Mouse (Mus musculus): ENCODE data around the gene Zswim4.
"Not testable (repeated sequence)": the region's sequence is repeated elsewhere in the genome, so short reads cannot be mapped to it uniquely, and the experiment has no call there.

Gene Zswim4

GRCm38 (mm10) chr8:84236998-84237473, at the start of gene Zswim4:
TSS of gene Zswim4 (minus strand) at chr8:84237055.
- in situ Hi-C loops (cut with MseI, MboI) = no loop called here

- in situ Hi-C loops (cut with MseI, MboI) = not testable (repeated sequence)
Observed at GRCm38 (mm10) chr8:84285665-84286064, 48.8 kb upstream of the Zswim4 start.

- in situ Hi-C loops (cut with MseI, MboI) = no loop called here
Observed at GRCm38 (mm10) chr8:84284608-84285063, 47.8 kb upstream of the Zswim4 start.

- in situ Hi-C loops (cut with MseI, MboI) = no loop called here
Observed at GRCm38 (mm10) chr8:84280777-84281176, 43.9 kb upstream of the Zswim4 start.

GRCm38 (mm10) chr8:84276447-84276846, 39.6 kb upstream of the Zswim4 start:
- in situ Hi-C loops (cut with MseI, MboI) = no loop called here

GRCm38 (mm10) chr8:84273968-84274367, 37.1 kb upstream of the Zswim4 start:
- in situ Hi-C loops (cut with MseI, MboI) = no loop called here

GRCm38 (mm10) chr8:84272302-84272701, 35.4 kb upstream of the Zswim4 start:
- in situ Hi-C loops (cut with MseI, MboI) = no loop called here

GRCm38 (mm10) chr8:84269950-84270773, 33.3 kb upstream of the Zswim4 start, which contains the start of gene Ccdc130:
TSS of gene Ccdc130 (minus strand) at chr8:84270380.
- in situ Hi-C loops (cut with MseI, MboI) = no loop called here

- in situ Hi-C loops (cut with MseI, MboI) = no loop called here
Observed at GRCm38 (mm10) chr8:84261098-84261497, 24.2 kb upstream of the Zswim4 start.

- in situ Hi-C loops (cut with MseI, MboI) = no loop called here
Observed at GRCm38 (mm10) chr8:84256822-84257610, 20.2 kb upstream of the Zswim4 start, which contains the start of gene Mri1. TSS of gene Mri1 (minus strand) at chr8:84257326.

- in situ Hi-C loops (cut with MseI, MboI) = no loop called here
Observed at GRCm38 (mm10) chr8:84256458-84256821, 19.6 kb upstream of the Zswim4 start.

GRCm38 (mm10) chr8:84255858-84256257, 19.0 kb upstream of the Zswim4 start:
- in situ Hi-C loops (cut with MseI, MboI) = no loop called here

GRCm38 (mm10) chr8:84249257-84250170, 12.7 kb upstream of the Zswim4 start, which contains the start of gene D8Ertd738e:
TSS of gene D8Ertd738e (minus strand) at chr8:84249719.
- in situ Hi-C loops (cut with MseI, MboI) = no loop called here

GRCm38 (mm10) chr8:84241821-84242220, 5.0 kb upstream of the Zswim4 start:
- in situ Hi-C loops (cut with MseI, MboI) = no loop called here

- in situ Hi-C loops (cut with MseI, MboI) = no loop called here
Observed at GRCm38 (mm10) chr8:84241167-84241566, 4.3 kb upstream of the Zswim4 start.

GRCm38 (mm10) chr8:84237542-84238229, 831 bp upstream of the Zswim4 start:
- in situ Hi-C loops (cut with MseI, MboI) = no loop called here

GRCm38 (mm10) chr8:84236410-84236997, 351 bp downstream of the Zswim4 start:
- in situ Hi-C loops (cut with MseI, MboI) = no loop called here

GRCm38 (mm10) chr8:84235746-84236409, 977 bp downstream of the Zswim4 start:
- in situ Hi-C loops (cut with MseI, MboI) = no loop called here

GRCm38 (mm10) chr8:84233055-84233454, 3.8 kb downstream of the Zswim4 start:
- in situ Hi-C loops (cut with MseI, MboI) = no loop called here

- in situ Hi-C loops (cut with MseI, MboI) = no loop called here
Observed at GRCm38 (mm10) chr8:84230735-84231134, 6.1 kb downstream of the Zswim4 start.
